Mouse (Mus musculus): ENCODE measurements around the gene Krtap29-1.

Krtap29-1 gene

DNA sequence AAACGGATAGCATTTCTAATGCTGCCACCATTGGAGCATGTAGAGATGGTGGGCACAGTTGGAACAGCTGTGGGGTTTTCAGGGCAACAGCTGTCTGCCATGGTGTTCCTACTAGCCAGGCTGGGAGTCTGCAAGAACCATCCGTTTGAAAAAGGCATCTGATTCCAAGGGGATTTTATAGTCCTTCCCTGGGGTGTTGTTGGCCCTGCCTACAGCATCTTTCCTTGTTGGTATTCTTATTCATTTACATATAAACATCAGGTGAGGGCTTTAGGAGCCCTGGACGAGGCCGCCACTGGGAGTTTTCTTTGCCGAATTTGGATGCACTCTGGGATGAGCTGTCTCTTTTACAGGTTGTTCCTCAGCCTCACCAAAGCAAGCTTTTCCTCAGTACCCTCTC, at the start of gene Krtap29-1:
TSS of gene Krtap29-1 (minus strand) at position 101 of the 400 bp plus-strand sequence.
- no peak for DNase-seq (ENCODE audit: low read depth, low spot score)

DNA sequence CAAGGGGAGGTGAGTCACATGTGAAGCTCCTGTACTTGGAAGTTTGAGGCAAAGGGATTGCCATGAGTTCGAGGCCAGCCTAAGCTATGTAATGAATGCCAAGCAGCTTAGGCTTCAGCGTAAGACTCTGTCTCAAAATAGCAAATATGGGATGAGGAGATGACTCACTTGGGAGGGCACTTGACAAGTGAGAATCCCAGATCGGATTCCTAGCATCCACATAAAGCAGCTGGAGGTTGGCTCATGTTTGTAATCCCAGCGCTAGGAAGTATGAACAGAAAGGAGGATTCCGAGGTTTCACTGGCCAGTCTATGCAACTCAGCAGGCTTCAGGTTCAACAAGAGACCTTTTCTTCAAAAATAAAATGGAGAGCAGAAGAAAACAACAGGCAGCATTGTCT, 42.6 kb upstream of the Krtap29-1 start:
- no peak for DNase-seq (ENCODE audit: low read depth, low spot score)

DNA sequence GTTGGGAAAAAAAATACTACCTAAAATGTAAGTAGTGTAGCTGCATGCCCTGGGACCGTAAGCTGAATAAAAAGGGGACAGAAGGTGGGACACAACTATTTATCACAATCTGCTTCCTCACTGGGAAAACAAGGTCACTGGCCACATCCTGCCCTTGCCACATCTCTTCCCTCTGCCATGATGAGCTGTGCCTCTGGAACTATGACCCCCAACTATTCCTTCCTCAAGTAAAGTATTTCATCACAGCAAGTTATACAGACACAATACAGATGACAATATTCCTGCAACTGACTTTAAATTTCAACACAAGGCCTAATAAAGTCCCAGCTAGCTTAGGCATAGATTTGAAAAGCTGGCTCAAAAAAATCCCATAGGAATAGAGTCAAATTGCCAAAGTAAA, 40.6 kb upstream of the Krtap29-1 start:
- DNase-seq (ENCODE audit: low read depth, low spot score), result no peak

DNA sequence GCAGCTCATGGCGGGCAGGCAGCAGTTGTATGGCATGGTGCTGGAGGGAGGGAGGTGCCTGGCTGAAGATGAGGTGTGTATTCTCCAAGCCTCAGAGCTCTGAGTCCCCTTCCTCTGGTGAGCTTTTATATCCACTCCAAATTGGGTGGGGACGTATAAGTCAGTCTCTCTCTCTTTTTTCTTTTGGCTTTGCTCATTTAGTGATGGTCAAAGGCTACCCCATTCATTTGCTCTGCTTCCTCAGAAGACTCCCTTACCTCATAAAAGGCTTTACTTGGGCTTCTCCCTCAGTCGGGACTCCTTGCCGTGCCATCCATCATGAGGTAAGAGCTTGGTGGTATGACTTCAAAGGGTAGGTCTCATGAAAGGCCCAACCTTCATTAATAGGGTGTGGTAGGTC, 37.3 kb upstream of the Krtap29-1 start, which contains the start of gene Krt33a:
TSS of gene Krt33a (minus strand) at position 101 of the 400 bp plus-strand sequence.
- no peak for DNase-seq (ENCODE audit: low read depth, low spot score)

DNA sequence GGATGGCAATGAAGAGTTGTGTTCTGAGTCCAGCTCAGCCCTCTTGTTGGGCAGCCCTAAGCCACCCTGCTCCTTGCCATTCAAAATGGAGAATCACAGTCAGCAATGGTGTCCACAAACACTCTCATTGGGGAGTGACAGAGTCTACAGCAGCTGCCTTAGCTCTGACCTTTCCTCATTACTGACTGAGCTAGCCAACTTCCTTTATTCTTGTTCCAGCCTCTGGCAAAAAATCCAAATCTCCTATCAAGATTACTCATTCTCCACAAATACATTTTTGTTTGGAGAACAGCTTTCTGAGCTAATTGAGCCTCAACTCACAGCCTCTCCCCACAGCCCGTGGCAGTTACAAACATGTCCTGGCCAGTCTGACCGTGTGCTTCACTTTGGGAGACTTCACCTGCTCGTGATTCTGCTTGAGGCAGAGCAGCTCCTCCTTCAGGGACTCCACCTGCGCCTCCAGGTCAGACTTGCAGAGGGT, 34.9 kb upstream of the Krtap29-1 start:
- no peak for DNase-seq (ENCODE audit: low read depth, low spot score)

DNA sequence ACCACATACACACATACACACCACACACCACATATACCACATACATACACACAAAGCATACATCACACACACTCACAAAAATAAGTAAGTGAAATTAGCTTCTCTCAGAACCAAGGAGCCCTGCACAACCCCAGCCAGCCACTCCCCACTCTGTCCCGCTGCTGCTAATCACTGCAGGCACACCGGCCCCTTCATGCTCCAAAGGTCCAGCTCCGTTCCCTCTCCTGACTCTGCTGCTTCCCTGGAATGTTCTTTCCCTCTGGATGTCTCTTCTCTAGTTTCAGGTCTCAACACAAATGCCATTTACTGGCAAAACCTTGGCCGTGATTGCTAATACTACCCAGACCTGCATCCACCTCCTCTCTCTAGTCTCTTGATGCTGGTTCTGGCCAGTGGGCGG, 31.8 kb upstream of the Krtap29-1 start:
- no peak for DNase-seq (ENCODE audit: low read depth, low spot score)

DNA sequence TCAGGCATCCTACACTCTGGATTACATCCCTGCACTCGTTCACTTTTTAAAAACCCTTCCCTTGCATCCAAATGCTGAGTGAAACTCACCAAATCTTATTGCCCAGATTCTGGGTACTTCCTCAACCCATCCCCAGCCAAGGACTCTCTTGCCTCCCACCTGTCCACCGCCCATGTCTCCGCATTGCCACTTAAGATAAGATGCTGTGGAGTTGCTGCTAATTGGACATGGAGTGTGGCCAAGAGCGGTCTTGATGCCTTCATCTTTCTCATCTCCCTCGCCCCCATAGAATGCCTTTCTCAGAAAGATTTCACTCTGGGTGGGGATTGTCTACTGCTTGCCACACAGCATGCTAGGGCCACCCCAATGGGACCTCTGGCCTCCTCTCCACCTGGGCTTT, 29.5 kb upstream of the Krtap29-1 start:
- no peak for DNase-seq (ENCODE audit: low read depth, low spot score)

DNA sequence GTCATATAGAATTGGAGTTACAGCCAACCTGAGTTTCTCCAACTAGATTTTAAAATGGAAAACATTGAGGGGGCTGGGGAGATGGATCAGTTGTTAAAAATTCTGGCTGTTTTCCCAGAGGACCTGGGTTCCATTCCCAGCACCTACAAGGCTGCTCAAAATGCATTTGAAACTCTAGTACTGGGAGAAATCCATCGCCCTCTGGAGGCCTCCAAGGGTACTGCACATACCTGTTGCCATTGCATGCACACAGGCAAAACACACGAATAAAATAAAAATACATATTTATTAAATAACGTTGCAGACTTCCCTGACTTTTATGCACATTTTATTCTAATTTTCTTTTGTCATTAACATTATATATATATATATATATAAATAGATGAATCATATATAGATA, 27.8 kb upstream of the Krtap29-1 start:
- peak; percentile 39 for DNase-seq (ENCODE audit: low read depth, low spot score)

DNA sequence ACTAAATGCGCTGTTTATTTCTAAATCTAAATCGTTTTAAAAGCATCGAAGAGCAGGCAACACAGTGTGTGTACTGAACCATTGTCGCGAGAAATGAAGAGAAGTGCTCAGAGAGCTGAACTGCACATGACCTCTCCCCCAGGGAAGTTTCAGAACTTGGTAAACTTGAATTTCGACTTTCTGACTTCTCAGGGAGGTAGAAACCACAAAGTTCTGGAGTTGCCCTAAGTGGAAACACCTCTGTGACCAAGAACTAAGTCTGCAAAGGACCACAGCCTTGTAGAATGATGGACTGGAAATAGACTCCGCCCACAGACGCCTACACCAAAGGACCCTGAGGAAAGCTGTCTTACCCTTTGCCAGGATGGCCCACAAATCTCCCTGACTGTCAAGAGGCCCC, 27.1 kb upstream of the Krtap29-1 start:
- DNase-seq (ENCODE audit: low read depth, low spot score), result no peak

DNA sequence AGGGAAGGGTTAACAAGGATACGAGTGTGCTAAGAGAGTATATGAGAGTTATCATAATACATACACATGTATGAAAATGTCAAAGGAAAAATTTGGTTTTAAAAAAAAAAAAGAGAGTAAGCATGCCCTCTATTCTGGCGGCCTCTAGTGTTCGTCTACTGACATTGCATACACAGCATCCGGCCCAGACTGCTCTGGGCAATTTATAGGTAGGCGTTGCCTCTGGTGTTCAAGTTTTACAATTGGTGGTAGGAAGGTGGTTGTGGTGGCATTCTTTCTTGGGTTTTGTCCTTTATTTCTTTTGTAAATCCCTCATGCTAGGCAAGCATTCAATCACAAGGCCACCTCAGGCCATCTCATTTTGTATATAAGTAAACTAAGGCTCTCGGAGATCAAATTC, 26.0 kb upstream of the Krtap29-1 start:
- peak; percentile 52 for DNase-seq (ENCODE audit: low read depth, low spot score)

DNA sequence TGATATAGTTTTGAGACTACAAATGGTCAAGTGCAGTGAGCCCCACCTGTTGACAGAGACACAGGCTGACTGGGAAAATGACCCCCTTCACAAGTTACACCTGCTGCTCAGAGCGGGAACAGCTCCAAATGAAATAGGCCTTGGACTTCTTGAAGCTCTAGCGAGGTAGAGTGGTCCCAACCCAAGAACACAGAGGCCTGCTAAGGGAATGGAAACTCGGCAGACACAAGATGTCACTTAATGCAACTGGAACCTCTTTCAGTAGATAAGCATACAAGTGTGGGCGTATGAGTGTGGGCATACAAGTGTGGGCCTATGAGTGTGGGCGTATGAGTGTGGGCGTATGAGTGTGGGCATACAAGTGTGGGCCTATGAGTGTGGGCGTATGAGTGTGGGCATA, 20.2 kb upstream of the Krtap29-1 start:
- no peak for DNase-seq (ENCODE audit: low read depth, low spot score)

DNA sequence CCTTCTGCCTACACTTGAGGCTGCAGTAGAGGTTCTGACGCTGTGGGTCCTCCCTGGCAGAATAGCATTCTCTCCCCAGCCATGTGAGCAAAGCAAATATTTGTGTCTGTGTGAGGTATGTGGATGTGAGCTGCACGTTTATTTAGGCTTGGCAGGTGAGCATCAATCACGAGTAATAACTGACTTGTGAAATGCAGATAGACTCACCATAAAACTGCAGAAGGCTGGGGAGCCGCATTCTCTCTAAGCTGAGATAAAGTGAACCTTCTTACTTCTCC, 15.5 kb upstream of the Krtap29-1 start:
- no peak for DNase-seq (ENCODE audit: low read depth, low spot score)

DNA sequence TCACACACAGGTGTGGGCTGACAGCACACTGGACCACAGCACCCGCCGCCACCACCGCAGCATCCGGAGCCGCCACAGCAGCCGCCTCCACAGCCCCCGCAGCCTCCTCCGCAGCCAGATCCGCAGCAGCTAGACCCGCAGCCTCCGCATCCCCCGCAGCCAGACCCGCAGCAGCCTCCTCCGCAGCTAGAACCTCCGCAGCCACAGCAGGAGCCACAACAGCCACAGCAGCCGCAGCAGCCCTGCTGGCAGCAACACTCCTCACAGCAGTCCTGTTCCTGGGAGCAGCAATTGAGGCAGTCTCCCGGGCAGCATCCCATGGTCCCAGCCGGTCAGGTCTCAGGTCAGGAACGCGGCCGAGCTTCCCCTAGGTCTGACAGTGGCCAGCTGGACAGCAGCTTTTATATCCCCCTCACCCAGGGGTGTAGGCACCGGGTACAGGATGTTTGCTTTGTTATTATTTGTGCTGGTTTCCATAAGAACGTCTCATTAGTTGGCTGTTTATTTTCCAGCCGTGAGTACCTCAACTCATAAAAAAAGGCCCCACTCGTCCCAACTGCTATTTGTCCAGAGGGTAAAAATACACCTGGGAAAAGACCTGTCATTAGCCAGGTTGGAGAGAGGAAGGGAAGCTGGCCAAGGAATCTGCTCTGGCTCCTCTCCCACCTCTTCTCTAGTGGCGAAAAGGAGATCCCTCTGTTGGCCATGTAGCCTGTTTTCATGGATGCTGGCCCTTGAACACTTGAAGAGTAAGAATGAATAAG, 14.9 kb upstream of the Krtap29-1 start, which contains the start of gene Krtap17-1:
TSS of gene Krtap17-1 (minus strand) at position 375 of the 764 bp plus-strand sequence.
- no peak for DNase-seq (ENCODE audit: low read depth, low spot score)

DNA sequence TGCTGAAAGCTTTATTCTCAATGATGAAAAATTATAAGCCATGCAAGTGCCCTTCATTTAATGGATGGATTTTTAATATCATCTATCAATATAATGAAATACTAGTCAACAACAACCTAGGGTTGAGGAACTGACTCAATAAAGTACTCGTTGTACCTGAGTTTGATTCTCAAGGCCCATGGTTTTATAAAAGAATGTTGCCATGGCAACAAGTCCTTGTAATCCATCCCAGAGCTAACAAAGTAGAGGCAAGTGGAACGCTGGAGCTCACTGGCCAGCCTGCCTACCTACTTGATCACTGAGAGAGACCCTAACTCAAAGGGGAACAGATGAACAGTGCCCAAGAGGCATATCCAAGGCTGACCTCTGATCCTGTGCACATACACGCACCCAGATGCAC, 11.7 kb upstream of the Krtap29-1 start:
- no peak for DNase-seq (ENCODE audit: low read depth, low spot score)

DNA sequence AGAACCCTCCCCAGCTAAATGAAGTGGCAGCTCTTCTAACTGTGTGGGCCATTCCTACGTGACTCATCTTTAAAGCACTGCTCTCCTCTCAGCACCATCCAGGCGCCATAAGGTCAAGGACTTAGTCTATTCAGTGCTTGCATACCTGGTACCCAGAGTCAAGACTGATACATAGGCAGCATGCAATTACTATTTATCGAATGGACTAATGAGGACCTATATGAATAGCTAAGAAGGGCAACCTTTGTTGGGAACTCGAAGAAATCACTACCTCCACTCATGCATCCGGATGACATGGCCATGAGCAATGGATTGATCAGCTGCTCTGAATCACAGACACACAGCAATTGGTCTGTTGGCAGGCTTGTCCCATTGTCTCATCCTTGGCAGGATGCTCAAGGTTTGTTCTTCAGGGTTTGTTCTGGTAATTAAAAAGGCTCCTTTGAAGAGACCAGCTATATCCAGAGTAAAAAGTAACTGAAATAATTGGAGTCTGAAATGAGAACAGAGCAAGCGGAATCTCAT, 11.1 kb upstream of the Krtap29-1 start:
- DNase-seq (ENCODE audit: low read depth, low spot score), result no peak

DNA sequence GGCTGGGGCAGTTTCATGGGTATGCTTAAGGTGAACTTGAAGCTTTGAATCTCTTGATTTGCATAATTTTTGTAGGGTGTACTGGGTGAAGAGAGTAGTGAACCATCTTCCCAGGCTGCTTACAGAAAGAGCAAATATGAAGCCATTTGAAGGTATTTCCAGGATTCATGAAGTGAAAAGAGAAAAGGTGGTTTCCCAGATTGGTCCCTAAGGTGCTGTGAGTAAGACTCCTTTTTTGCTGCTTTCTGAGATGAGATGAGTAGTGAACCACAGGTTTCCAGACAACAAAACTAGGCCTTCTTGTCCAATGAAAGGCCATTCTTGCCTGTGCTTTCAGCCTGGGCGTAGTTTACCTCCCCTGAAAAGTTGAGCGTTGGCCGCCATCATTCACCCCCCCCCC, 9.7 kb upstream of the Krtap29-1 start:
- no peak for DNase-seq (ENCODE audit: low read depth, low spot score)

DNA sequence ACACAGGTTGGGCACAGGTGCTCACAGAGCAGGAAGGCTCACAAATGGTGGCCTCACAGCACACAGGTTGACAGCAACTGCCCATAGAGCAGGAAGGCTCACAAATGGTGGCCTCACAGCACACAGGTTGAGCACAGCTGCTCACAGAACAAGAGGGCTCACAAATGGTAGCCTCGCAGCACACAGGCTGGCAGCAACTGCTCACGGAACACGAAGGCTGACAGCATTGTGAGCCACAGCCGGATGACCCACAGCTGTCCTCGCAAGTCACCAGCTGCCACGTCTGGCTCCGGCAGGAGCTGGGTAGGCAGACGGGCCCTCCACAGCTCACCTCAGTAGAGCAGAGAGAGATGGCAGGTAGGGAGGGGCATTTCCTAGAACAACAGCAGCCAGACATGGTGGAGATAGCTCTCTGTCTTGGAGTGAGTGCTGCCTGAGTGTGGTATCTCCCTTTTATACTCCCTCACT, 7.4 kb upstream of the Krtap29-1 start, which contains the start of gene Krtap16-1:
TSS of gene Krtap16-1 (minus strand) at position 418 of the 468 bp plus-strand sequence.
- no peak for DNase-seq (ENCODE audit: low read depth, low spot score)

DNA sequence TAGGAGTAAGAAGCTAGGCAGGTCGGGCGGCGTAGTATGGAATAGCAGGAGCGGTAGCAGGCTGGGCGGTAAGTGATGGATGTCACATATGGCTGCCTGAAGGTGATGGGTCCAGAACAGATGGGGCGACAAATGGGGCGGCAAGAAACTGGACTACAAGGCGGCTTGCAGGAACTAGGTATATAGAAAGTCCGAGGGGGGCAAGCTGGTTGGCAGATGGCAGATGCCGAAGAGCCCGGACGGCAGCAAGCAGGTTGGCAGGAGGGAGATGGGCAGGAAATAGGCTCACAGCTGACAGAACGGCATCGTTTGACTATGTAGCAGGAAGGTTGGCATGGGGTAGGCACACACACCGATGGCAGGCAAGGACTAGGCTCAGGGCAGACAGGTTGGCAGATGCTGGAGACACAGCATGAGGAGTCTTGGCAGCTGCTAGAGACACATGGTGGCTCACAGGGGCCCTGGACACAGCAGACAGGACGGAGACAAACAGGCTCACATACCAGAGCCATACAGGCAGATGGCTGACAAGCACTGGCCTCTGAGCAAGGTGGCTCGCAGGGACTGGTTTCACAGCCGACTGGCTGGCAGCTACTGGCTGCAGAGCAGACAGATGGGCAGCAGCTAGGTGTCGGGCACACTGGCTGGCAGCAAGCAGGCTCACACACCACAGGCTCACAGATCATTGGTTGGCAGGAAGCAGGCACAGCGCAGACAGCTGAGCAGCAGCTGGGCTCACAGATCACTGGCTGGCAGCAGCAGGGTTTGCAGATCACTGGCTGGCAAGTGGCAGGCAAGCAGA, 6.6 kb upstream of the Krtap29-1 start:
- no peak for DNase-seq (ENCODE audit: low read depth, low spot score)

DNA sequence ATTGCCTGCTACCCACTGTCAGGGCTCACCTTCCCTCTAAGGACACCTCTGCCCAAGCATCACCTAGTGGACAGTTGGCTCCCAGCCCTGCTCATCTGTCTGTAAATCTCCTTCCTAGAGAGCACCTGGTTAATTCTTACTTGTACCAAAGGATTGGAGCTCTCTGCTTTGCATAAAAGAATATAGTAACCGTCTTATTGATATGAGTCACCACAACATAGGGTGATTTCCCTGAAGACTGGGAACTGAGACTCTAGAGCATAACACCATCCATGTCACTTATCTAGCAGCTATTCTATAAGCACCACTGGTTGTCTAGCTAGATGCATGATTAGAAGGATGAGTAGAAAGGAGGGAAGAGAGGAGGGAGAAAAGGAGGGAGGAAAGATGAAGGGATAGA, 4.6 kb upstream of the Krtap29-1 start:
- DNase-seq (ENCODE audit: low read depth, low spot score), result no peak

DNA sequence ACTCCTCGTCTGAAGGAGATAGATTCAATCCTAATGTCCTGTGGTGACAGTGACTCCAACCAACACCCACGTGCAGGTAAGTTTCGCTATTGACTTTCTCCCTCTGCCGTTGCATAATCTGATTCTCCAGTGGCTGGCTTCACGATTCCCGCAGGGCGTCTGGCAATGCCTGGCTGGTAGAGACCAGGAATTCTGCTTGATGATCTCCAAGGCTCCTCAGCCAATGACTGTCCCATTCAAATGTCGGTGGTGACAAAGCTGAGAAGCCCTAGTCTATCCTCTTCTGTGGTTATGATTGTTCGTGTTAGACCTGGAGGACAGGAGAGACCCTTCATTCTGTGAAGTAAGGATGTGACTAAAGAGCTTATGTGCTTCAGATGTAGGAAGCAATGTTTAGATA, 3.9 kb upstream of the Krtap29-1 start:
- DNase-seq (ENCODE audit: low read depth, low spot score), result no peak

DNA sequence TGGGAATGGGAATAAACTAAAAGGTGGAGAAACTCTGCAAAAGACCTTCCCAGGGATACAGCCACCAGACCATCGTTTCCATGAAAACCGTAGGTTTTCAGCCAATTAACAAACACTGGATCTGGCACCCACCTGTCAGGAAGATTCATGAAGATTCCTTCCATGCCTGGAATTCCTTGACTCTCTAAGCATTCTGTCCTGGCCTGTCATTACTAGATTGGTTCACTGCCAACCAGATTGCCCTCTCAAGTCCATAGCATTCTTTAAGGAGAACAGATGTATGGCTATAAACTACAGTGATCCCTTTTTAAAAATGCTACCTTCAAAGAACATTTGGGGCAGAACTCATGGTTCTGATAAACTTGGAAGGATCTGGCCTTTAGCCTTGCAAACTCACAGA, 12.9 kb downstream of the Krtap29-1 start:
- no peak for DNase-seq (ENCODE audit: low read depth, low spot score)

DNA sequence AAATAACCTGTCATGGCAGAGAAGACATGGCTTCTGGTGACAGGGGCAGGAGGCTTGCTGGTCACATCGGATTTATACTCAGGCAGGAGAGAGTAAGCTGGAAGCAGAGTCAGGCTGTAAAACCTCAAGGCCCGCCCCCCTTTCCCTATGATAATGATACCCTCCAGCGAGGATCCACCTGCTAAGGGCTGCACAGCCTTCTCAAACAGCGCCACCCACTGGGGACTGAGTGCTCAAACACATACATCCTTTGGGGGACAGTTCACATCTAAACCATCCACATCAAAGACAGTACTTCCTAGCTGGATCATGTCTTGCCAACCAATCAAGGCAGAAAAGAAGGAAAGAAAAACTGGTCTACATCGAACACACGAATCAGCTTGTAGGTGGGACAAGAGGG, 14.6 kb downstream of the Krtap29-1 start:
- DNase-seq (ENCODE audit: low read depth, low spot score), result peak; percentile 59

DNA sequence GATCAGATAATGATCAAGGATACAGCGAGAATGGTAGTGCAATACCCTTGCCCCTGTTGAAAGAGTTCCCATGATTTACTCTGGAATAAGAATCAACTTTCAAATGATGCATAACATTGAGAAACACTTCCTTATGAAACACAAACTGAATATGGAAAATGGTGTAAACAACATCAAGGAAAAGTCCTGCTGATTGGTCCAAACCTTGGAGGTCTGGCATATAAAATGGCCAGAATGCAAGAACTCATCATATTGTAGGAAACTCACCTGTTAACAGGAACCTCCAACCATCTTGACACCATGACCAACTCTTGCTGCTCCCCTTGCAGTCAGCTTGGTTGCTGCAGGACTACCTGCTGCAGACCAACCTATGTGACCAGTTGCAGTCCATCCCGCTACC, 30.7 kb downstream of the Krtap29-1 start, which contains the start of gene Krtap9-5:
TSS of gene Krtap9-5 (plus strand) at position 301 of the 400 bp plus-strand sequence.
- no peak for DNase-seq (ENCODE audit: low read depth, low spot score)

All from ES-CJ7 (cell line).